Mouse (Mus musculus): ENCODE data around the gene Cse1l.
A peak's percentile ranks its signal among the peaks of the same experiment; 100 is the strongest.

The Cse1l gene

GRCm38 (mm10) chr2:166974177-166974872, 68.5 kb downstream of the Cse1l start:
- no peak for DNase-seq (ENCODE audit: low read depth, low spot score)

- DNase-seq (ENCODE audit: low read depth, low spot score), result no peak
Observed at GRCm38 (mm10) chr2:166976356-166976755, 70.5 kb downstream of the Cse1l start.

- no peak for DNase-seq (ENCODE audit: low read depth, low spot score)
Observed at GRCm38 (mm10) chr2:166977490-166977889, 71.7 kb downstream of the Cse1l start.

GRCm38 (mm10) chr2:166980161-166980560, 74.3 kb downstream of the Cse1l start:
- no peak for DNase-seq (ENCODE audit: low read depth, low spot score)

DNA sequence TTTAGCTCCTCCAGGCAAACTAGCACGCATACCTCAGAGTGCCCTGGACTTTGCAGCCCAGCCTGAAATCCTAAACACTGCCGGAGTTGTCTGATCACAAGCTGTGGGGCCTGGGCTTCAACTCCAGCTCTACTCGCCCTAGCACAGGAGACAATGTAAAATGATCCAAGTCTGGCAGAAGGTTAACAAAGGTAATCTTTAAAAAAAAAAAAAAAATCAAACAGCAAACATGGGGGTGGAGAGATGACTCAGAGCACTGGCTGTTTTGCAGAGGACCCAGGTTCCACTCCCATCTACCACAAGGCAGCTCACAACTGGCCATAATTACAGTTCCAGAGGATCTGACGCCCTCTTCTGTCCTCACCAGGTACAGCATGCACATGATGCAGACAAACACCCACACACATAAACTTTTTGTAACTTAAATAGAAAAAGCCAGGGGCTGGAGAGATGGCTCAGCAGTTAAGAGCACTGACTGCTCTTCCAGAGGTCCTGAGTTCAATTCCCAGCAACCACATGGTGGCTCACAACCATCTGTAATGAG, 77.6 kb downstream of the Cse1l start:
- peak; percentile 61 for DNase-seq (ENCODE audit: low read depth, low spot score)

DNA sequence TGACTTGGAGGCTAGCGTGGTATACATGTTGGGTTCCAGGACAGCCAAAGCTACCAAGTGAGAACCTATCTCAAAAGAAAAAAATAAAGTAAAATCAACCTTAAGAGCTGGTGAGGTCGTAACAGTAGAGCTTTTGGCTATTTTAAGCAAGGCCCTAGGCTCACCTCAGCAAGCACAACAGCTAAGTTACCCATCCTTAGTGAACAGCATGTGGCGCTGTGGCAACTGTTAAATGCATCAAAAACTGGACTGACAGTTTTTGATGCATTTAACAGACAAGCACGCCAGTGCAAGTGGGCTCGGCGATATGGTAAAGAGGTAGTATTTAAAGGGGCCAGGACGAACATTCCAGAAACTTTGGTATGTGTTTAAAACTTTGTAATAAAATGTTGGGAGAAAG, 85.0 kb downstream of the Cse1l start:
- no peak for DNase-seq (ENCODE audit: low read depth, low spot score)

- DNase-seq (ENCODE audit: low read depth, low spot score), result no peak
Observed at GRCm38 (mm10) chr2:166991945-166992344, 86.1 kb downstream of the Cse1l start.

GRCm38 (mm10) chr2:166995021-166995795, 89.4 kb downstream of the Cse1l start:
- DNase-seq (ENCODE audit: low read depth, low spot score), result no peak
